Mouse (Mus musculus) C2C12 (cell line): ENCODE results near the gene Nrd1. TPM values are rescaled to one million over a fixed set of nuclear protein-coding genes. Genes with fewer than 3 reads are reported as not detected.
A peak's percentile ranks its signal among the peaks of the same experiment; 100 is the strongest.

Source experiments
- H3K27me3 ChIP-seq: one replicate; pipeline ENCODE4 v1.6.1; 2011; ENCODE audit not compliant: control insufficient read depth, insufficient read depth, insufficient read length
- H3K36me3 ChIP-seq: one replicate; pipeline ENCODE4 v1.6.1; 2011; ENCODE audit not compliant: control insufficient read depth, insufficient read depth
- H3K4me3 ChIP-seq: one replicate; pipeline ENCODE4 v1.5.1; 2011; ENCODE audit warnings: mild to moderate bottlenecking, control low read depth; ENCODE audit not compliant: poor library complexity, insufficient read depth, severe bottlenecking
- H3K79me2 ChIP-seq: one replicate; pipeline ENCODE4 v1.6.1; 2011; ENCODE audit not compliant: control insufficient read depth, insufficient read depth
- H3K79me3 ChIP-seq: one replicate; pipeline ENCODE4 v1.6.1; 2011; ENCODE audit warnings: low read depth, control low read depth
- H3ac ChIP-seq: one replicate; pipeline ENCODE3; 2011; ENCODE audit warnings: low read depth; ENCODE audit not compliant: control insufficient read depth, insufficient read length
- CEBPB ChIP-seq: IDR thresholded peaks from one replicate; pipeline ENCODE4 v1.6.1; 2011; ENCODE audit warnings: low read depth, mild to moderate bottlenecking, control low read depth, moderate library complexity
- CTCF ChIP-seq: IDR thresholded peaks from one replicate; pipeline ENCODE4 v1.5.1; 2011; ENCODE audit not compliant: control insufficient read depth, insufficient read depth, insufficient read length
- FOSL1 ChIP-seq: IDR thresholded peaks from one replicate; pipeline ENCODE4 v1.8.0; 2011; ENCODE audit warnings: mild to moderate bottlenecking, low read length; ENCODE audit not compliant: poor library complexity, insufficient read depth, severe bottlenecking
- MAX ChIP-seq: IDR thresholded peaks from one replicate; pipeline ENCODE4 v1.6.1; 2011; ENCODE audit warnings: mild to moderate bottlenecking, control low read depth
- MYOD1 ChIP-seq: IDR thresholded peaks from one replicate; pipeline ENCODE4 v1.6.1; 2011; ENCODE audit warnings: low read depth; ENCODE audit not compliant: control insufficient read depth, insufficient read length
- MYOG ChIP-seq: IDR thresholded peaks from one replicate; pipeline ENCODE4 v1.6.1; 2011; ENCODE audit not compliant: control insufficient read depth, insufficient read length; ENCODE audit errors: extremely low read depth
- USF1 ChIP-seq: IDR thresholded peaks from one replicate; pipeline ENCODE4 v1.6.1; 2011; ENCODE audit warnings: low read depth, mild to moderate bottlenecking, control low read depth, moderate library complexity
- polyA plus RNA-seq: library from polyadenylated mRNA; unstranded; fragments of >200 nt; fragmentation: generic; extraction: Trizol; gene quantifications from one replicate; pipeline ENCODE4 v1.2.1, GENCODE M21; 2012; ENCODE audit warnings: missing spikeins

Gene Nrd1
- polyA plus RNA-seq, 1 experiment = 30.7 TPM

GRCm38 (mm10) chr4:109102574-109102973 lies 102.1 kb downstream of the Nrd1 start:
- Histone ChIP-seq H3K36me3 (peaks cover 29% of the 10 kb centered on the region), H3K79me3 (peaks cover 17% of the 10 kb centered on the region), H3K4me3 (no peak overlapping the region), H3ac (no peak overlapping the region), H3K79me2 (peaks cover 51% of the 10 kb centered on the region), H3K27me3 (no peaks in the 10 kb centered on the region)
- TF ChIP-seq MAX (no peak), MYOD1 (no peak), MYOG (no peak), USF1 (no peak), FOSL1 (no peak), CTCF (no peak), CEBPB (no peak)

- TF ChIP-seq FOSL1 (no peak), MYOD1 (peak; percentile 27), CEBPB (peak; percentile 39)
- no peak overlapping the region for H3K4me3 ChIP-seq
- peaks cover 58% of the 10 kb centered on the region for H3K79me2 ChIP-seq
- no peaks in the 10 kb centered on the region for H3K27me3 ChIP-seq
- H3K36me3 ChIP-seq = peaks cover 26% of the 10 kb centered on the region
- H3ac ChIP-seq = no peak overlapping the region
- peaks cover 22% of the 10 kb centered on the region for H3K79me3 ChIP-seq
Observed at GRCm38 (mm10) chr4:109103145-109103883, 102.9 kb downstream of the Nrd1 start.

- TF ChIP-seq MYOD1 (peak; percentile 37), CEBPB (no peak)
- Histone ChIP-seq H3K79me2 (peaks cover 77% of the 10 kb centered on the region), H3K36me3 (peaks cover 14% of the 10 kb centered on the region), H3K79me3 (peaks cover 35% of the 10 kb centered on the region), H3ac (no peak overlapping the region), H3K4me3 (no peak overlapping the region), H3K27me3 (no peaks in the 10 kb centered on the region)
Observed at GRCm38 (mm10) chr4:109105254-109105653, 104.8 kb downstream of the Nrd1 start.

- Histone ChIP-seq H3K36me3 (peaks cover 6% of the 10 kb centered on the region), H3K79me2 (peaks cover 82% of the 10 kb centered on the region), H3K79me3 (peaks cover 39% of the 10 kb centered on the region), H3K4me3 (no peak overlapping the region), H3ac (no peak overlapping the region), H3K27me3 (no peaks in the 10 kb centered on the region)
- TF ChIP-seq MYOG (no peak), USF1 (no peak), FOSL1 (no peak), MYOD1 (peak; percentile 49), CTCF (no peak)
Observed at GRCm38 (mm10) chr4:109106034-109106433, 105.6 kb downstream of the Nrd1 start.

- Histone ChIP-seq H3K4me3 (no peak overlapping the region), H3K79me3 (peaks cover 43% of the 10 kb centered on the region), H3K27me3 (no peaks in the 10 kb centered on the region), H3K36me3 (peaks cover under 1% of the 10 kb centered on the region), H3K79me2 (peaks cover 88% of the 10 kb centered on the region), H3ac (no peak overlapping the region)
- no peak for TF ChIP-seq CEBPB
- TF ChIP-seq MYOD1 = no peak
- no peak for TF ChIP-seq MYOG
- no peak for TF ChIP-seq MAX
- TF ChIP-seq FOSL1 = no peak
Observed at GRCm38 (mm10) chr4:109106594-109106993, 106.1 kb downstream of the Nrd1 start.

GRCm38 (mm10) chr4:109109012-109109411 lies 108.6 kb downstream of the Nrd1 start:
- no peaks in the 10 kb centered on the region for H3K27me3 ChIP-seq
- no peaks in the 10 kb centered on the region for H3K36me3 ChIP-seq
- peaks cover 60% of the 10 kb centered on the region for H3K79me3 ChIP-seq
- TF ChIP-seq MYOD1 (no peak), CTCF (no peak), MAX (no peak), MYOG (no peak), FOSL1 (no peak), CEBPB (no peak), USF1 (no peak)
- peaks cover 89% of the 10 kb centered on the region for H3K79me2 ChIP-seq
- H3K4me3 ChIP-seq = no peak overlapping the region
- no peak overlapping the region for H3ac ChIP-seq
